Mouse (Mus musculus) kidney, postnatal 0 days (tissue): Measurements from ENCODE around the gene Kcnc1. TPM values are rescaled to one million over a fixed set of nuclear protein-coding genes. Genes with fewer than 3 reads are reported as not detected.

Experiments
- ATAC-seq: fragments of 200-750 bp; cut with Nextera tagmentation; replicated peaks from 2 replicates; pipeline ENCODE4 v1.8.0; 2017; ENCODE audit warnings: low read depth, moderate number of reproducible peaks, moderate TSS enrichment, moderate library complexity; ENCODE audit not compliant: low FRiP score
- DNase-seq: peaks from one replicate; pipeline ENCODE4 v3.0.0-alpha.2; 2016; ENCODE audit warnings: low spot score
- H3K27ac ChIP-seq: fragments of 300-500 bp; sonication (generic); 2 replicates; pipeline ENCODE4 v1.5.1; 2014; ENCODE audit warnings: mild to moderate bottlenecking
- H3K27me3 ChIP-seq: fragments of 300-500 bp; sonication (generic); 2 replicates; pipeline ENCODE4 v1.6.1; 2014; ENCODE audit warnings: low read length, mixed read lengths; ENCODE audit not compliant: insufficient read depth
- H3K36me3 ChIP-seq: fragments of 300-500 bp; sonication (generic); 2 replicates; pipeline ENCODE4 v1.6.1; 2014; ENCODE audit warnings: low read length, mixed read lengths; ENCODE audit not compliant: insufficient read depth
- H3K4me1 ChIP-seq: fragments of 300-500 bp; sonication (generic); replicated peaks from 2 replicates; pipeline ENCODE4 v1.6.1; 2014; ENCODE audit warnings: antibody characterized with exemption, low read length, mixed read lengths; ENCODE audit not compliant: insufficient read depth
- H3K4me2 ChIP-seq: fragments of 300-500 bp; sonication (generic); 2 replicates; pipeline ENCODE4 v1.6.1; 2014; ENCODE audit warnings: mild to moderate bottlenecking, low read length, moderate library complexity, mixed read lengths
- H3K4me3 ChIP-seq: fragments of 300-500 bp; sonication (generic); replicated peaks from 2 replicates; pipeline ENCODE4 v1.5.1; 2014; ENCODE audit warnings: low read depth, low read length
- H3K9ac ChIP-seq: fragments of 300-500 bp; sonication (generic); 2 replicates; pipeline ENCODE4 v1.6.1; 2014; ENCODE audit warnings: low read depth, low read length
- H3K9me3 ChIP-seq: fragments of 300-500 bp; sonication (generic); replicated peaks from 2 replicates; pipeline ENCODE4 v1.6.1; 2016; ENCODE audit warnings: low read length, inconsistent platforms, mixed read lengths
- CTCF ChIP-seq: IDR thresholded peaks from 2 replicates; pipeline ENCODE4 v1.5.1; 2016; ENCODE audit warnings: antibody characterized with exemption, low read depth, mild to moderate bottlenecking, moderate library complexity
- WGBS: fragments of 180-500 bp; shearing (Covaris S2); extraction: QIAGEN DNeasy Blood & Tissue Kit; methylation state at CpG from one replicate; pipeline ENCODE4 v1.1.7; 2014; 5-methylcytosine and 5-hydroxymethylcytosine counted together
- polyA plus RNA-seq: library from polyadenylated mRNA; unstranded; fragments of >200 nt; fragmentation: Nextera tagmentation; extraction: Ambion mirVana; gene quantifications from 2 replicates; pipeline ENCODE4 v1.2.1, GENCODE M21; 2015

Kcnc1 gene
- polyA plus RNA-seq, 1 experiment from 2014 or later: 0.08 TPM

DNA sequence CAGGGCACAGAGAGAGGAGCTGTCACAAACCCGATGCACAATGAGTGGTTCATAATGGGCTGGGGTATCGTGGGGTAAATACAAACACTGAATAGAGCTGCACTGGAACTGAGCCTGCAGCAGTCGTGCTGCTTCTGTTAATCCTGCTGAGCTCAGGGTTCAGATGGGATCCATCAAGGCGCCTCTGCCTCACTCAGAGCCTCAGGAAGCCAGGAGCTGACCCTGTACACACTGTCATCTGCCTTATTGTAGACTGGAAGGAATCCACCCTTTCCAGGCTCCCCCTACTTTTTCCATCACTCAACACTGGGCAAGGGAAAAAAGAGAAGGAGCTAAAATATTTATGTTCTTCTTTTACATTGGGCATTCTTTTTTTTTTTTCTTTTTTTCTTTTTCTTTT is 91.1 kb downstream of the Kcnc1 start:
- no peak overlapping the region for H3K27ac ChIP-seq
- ATAC-seq: no peak
- WGBS: 50% methylated on average over 4 of the region's 4 CpGs
- no peaks in the 10 kb centered on the region for H3K4me1 ChIP-seq
- no peak overlapping the region for H3K9ac ChIP-seq
- no peaks in the 10 kb centered on the region for H3K36me3 ChIP-seq
- H3K9me3 ChIP-seq: no peaks in the 10 kb centered on the region
- H3K4me3 ChIP-seq: no peak overlapping the region
- no peak for TF ChIP-seq CTCF
- H3K27me3 ChIP-seq: no peaks in the 10 kb centered on the region
- DNase-seq: no peak
- H3K4me2 ChIP-seq: no peak overlapping the region

Other genes starting within 250 kb of the Kcnc1 start
- 0.85 and 1.1 TPM in 2 replicates for gene Abcc8, start 216.5 kb upstream of the Kcnc1 start, polyA plus RNA-seq
- gene Ush1c, start 158.0 kb upstream of the Kcnc1 start, polyA plus RNA-seq: 36.8 and 44.4 TPM in 2 replicates
- gene Otog, start 155.5 kb upstream of the Kcnc1 start, polyA plus RNA-seq: 0.01 TPM in 1 of 2 replicates, not detected in the other
- not detected in 2 replicates for gene Myod1, start 20.0 kb upstream of the Kcnc1 start, polyA plus RNA-seq
- gene Sergef, start 243.3 kb downstream of the Kcnc1 start, polyA plus RNA-seq: 15.5 and 17.2 TPM in 2 replicates